Mouse (Mus musculus): ENCODE measurements at regions not wholly inside any gene's neighbourhood (a gene's known extent, or its start where the extent isn't known, plus 50 kb on each side); places are given as distances from the start of the nearest gene placed in this dataset.
"Not testable (repeated sequence)": the region's sequence is repeated elsewhere in the genome, so short reads cannot be mapped to it uniquely, and the experiment has no call there.

- 0 out of 2 replicates have a peak, but pooled peaks have one; percentile 37 for ATAC-seq (ENCODE audit: low read depth)
- DNase-seq; H3K36me3 ChIP-seq; H3K27ac ChIP-seq; H3K4me2 ChIP-seq; H3K27me3 ChIP-seq; H3K9me3 ChIP-seq (replicated peaks); H3K9ac ChIP-seq; H3K4me3 ChIP-seq (replicated peaks): not testable (repeated sequence)
- H3K4me1 ChIP-seq (replicated peaks): peaks cover 29% of the 10 kb centered on the region
These were observed 89.7 kb upstream of the Plcl2 start for GRCm38 (mm10) chr17:50419551-50419950.

- ATAC-seq (ENCODE audit: low read depth): peak; percentile 91
- Histone ChIP-seq H3K9ac (no peak overlapping the region), H3K27me3 (no peaks in the 10 kb centered on the region), H3K27ac (0 out of 2 replicates have a peak overlapping the region, but pooled peaks have one; percentile 18), H3K9me3 (replicated peaks) (peaks cover 6% of the 10 kb centered on the region; the same call in 1 of the 2 replicates), H3K36me3 (no peaks in the 10 kb centered on the region), H3K4me1 (replicated peaks) (peaks cover 34% of the 10 kb centered on the region), H3K4me2 (no peak overlapping the region), H3K4me3 (replicated peaks) (no peak overlapping the region)
- 80% methylated on average over 11 of the region's 12 CpGs for WGBS (ENCODE audit: insufficient replicate concordance)
- DNase-seq: no peak
These were observed 89.2 kb upstream of the Plcl2 start for GRCm38 (mm10) chr17:50419966-50420365.

GRCm38 (mm10) chr17:50420690-50421089 is 88.5 kb upstream of the Plcl2 start:
- peaks cover 6% of the 10 kb centered on the region; the same call in 1 of the 2 replicates for H3K9me3 ChIP-seq (replicated peaks)
- no peaks in the 10 kb centered on the region for H3K36me3 ChIP-seq
- H3K27ac ChIP-seq: 0 out of 2 replicates have a peak overlapping the region, but pooled peaks have one; percentile 18
- no peak overlapping the region for H3K4me3 ChIP-seq (replicated peaks)
- no peak for DNase-seq
- no peaks in the 10 kb centered on the region for H3K27me3 ChIP-seq
- no peak overlapping the region for H3K4me2 ChIP-seq
- no peak for ATAC-seq (ENCODE audit: low read depth)
- peaks cover 41% of the 10 kb centered on the region for H3K4me1 ChIP-seq (replicated peaks)
- no peak overlapping the region for H3K9ac ChIP-seq
- WGBS (ENCODE audit: insufficient replicate concordance): 84% methylated on average over 6 of the region's 6 CpGs

GRCm38 (mm10) chr17:50421476-50421875 is 87.7 kb upstream of the Plcl2 start:
- Histone ChIP-seq H3K9ac (no peak overlapping the region), H3K27me3 (no peaks in the 10 kb centered on the region), H3K9me3 (replicated peaks) (peaks cover 6% of the 10 kb centered on the region; the same call in 1 of the 2 replicates), H3K36me3 (no peaks in the 10 kb centered on the region), H3K27ac (no peak overlapping the region), H3K4me2 (no peak overlapping the region), H3K4me1 (replicated peaks) (peaks cover 49% of the 10 kb centered on the region), H3K4me3 (replicated peaks) (no peak overlapping the region)
- ATAC-seq (ENCODE audit: low read depth): no peak
- WGBS (ENCODE audit: insufficient replicate concordance): 82% methylated on average over 10 of the region's 10 CpGs
- DNase-seq: no peak

- Histone ChIP-seq H3K4me2 (peak overlapping the region; percentile 51), H3K27me3 (peaks cover 5% of the 10 kb centered on the region; the same call in 1 of the 2 replicates), H3K9me3 (replicated peaks) (no peaks in the 10 kb centered on the region), H3K9ac (no peak overlapping the region), H3K4me3 (replicated peaks) (no peak overlapping the region), H3K36me3 (no peaks in the 10 kb centered on the region), H3K4me1 (replicated peaks) (peaks cover 55% of the 10 kb centered on the region), H3K27ac (peak overlapping the region; percentile 64)
- 22% methylated on average over 3 of the region's 3 CpGs for WGBS (ENCODE audit: insufficient replicate concordance)
- DNase-seq (peak; percentile 80), ATAC-seq (ENCODE audit: low read depth) (peak; percentile 100)
These were observed 84.1 kb upstream of the Plcl2 start for GRCm38 (mm10) chr17:50425110-50425509.

- ATAC-seq (ENCODE audit: low read depth): peak; percentile 35; the same call in 1 of the 2 replicates
These were observed 83.7 kb upstream of the Plcl2 start for GRCm38 (mm10) chr17:50425531-50425930.

GRCm38 (mm10) chr17:50426146-50426545 is 83.1 kb upstream of the Plcl2 start:
- ATAC-seq (ENCODE audit: low read depth): no peak
- Histone ChIP-seq H3K9me3 (replicated peaks) (no peaks in the 10 kb centered on the region), H3K36me3 (no peaks in the 10 kb centered on the region), H3K27me3 (peaks cover 5% of the 10 kb centered on the region; the same call in 1 of the 2 replicates), H3K9ac (no peak overlapping the region), H3K27ac (no peak overlapping the region; the same call in 1 of the 2 replicates), H3K4me2 (peak overlapping the region; percentile 51; the same call in 1 of the 2 replicates), H3K4me3 (replicated peaks) (no peak overlapping the region), H3K4me1 (replicated peaks) (peaks cover 49% of the 10 kb centered on the region)
- 71% methylated on average over 7 of the region's 7 CpGs for WGBS (ENCODE audit: insufficient replicate concordance)
- no peak for DNase-seq

More at GRCm38 (mm10) chr17:50425531-50425930, 83.7 kb upstream of the Plcl2 start:
- no peak for DNase-seq
- 32% methylated on average over 4 of the region's 4 CpGs for WGBS (ENCODE audit: insufficient replicate concordance)
- H3K4me3 ChIP-seq (replicated peaks): no peak overlapping the region
- peak overlapping the region; percentile 64 for H3K27ac ChIP-seq
- no peaks in the 10 kb centered on the region for H3K36me3 ChIP-seq
- no peak overlapping the region for H3K9ac ChIP-seq
- peak overlapping the region; percentile 51 for H3K4me2 ChIP-seq
- no peaks in the 10 kb centered on the region for H3K9me3 ChIP-seq (replicated peaks)
- peaks cover 5% of the 10 kb centered on the region; the same call in 1 of the 2 replicates for H3K27me3 ChIP-seq
- H3K4me1 ChIP-seq (replicated peaks): peaks cover 51% of the 10 kb centered on the region

GRCm38 (mm10) chr17:50427331-50428003 is 81.7 kb upstream of the Plcl2 start:
- H3K36me3 ChIP-seq: no peaks in the 10 kb centered on the region
- H3K4me3 ChIP-seq (replicated peaks): no peak overlapping the region
- no peak overlapping the region for H3K9ac ChIP-seq
- no peaks in the 10 kb centered on the region for H3K9me3 ChIP-seq (replicated peaks)
- no peak for ATAC-seq (ENCODE audit: low read depth)
- 47% methylated on average over 10 of the region's 10 CpGs for WGBS (ENCODE audit: insufficient replicate concordance)
- peaks cover 5% of the 10 kb centered on the region; the same call in 1 of the 2 replicates for H3K27me3 ChIP-seq
- no peak overlapping the region for H3K27ac ChIP-seq
- no peak for DNase-seq
- no peak overlapping the region for H3K4me2 ChIP-seq
- peaks cover 43% of the 10 kb centered on the region for H3K4me1 ChIP-seq (replicated peaks)

- no peak overlapping the region for H3K27ac ChIP-seq
- H3K4me3 ChIP-seq (replicated peaks): no peak overlapping the region
- no peaks in the 10 kb centered on the region for H3K9me3 ChIP-seq (replicated peaks)
- peaks cover 5% of the 10 kb centered on the region; the same call in 1 of the 2 replicates for H3K27me3 ChIP-seq
- DNase-seq: no peak
- peaks cover 43% of the 10 kb centered on the region for H3K4me1 ChIP-seq (replicated peaks)
- 49% methylated on average over 5 of the region's 5 CpGs for WGBS (ENCODE audit: insufficient replicate concordance)
- no peaks in the 10 kb centered on the region for H3K36me3 ChIP-seq
- no peak overlapping the region for H3K9ac ChIP-seq
- no peak overlapping the region for H3K4me2 ChIP-seq
- ATAC-seq (ENCODE audit: low read depth): no peak
These were observed 81.1 kb upstream of the Plcl2 start for GRCm38 (mm10) chr17:50428004-50428560.

GRCm38 (mm10) chr17:50432559-50432958 is 76.6 kb upstream of the Plcl2 start:
- no peak overlapping the region for H3K27ac ChIP-seq
- WGBS (ENCODE audit: insufficient replicate concordance): 72% methylated on average over 6 of the region's 6 CpGs
- no peaks in the 10 kb centered on the region for H3K9me3 ChIP-seq (replicated peaks)
- H3K4me2 ChIP-seq: no peak overlapping the region
- no peak for DNase-seq
- H3K4me3 ChIP-seq (replicated peaks): no peak overlapping the region
- peaks cover 8% of the 10 kb centered on the region for H3K4me1 ChIP-seq (replicated peaks)
- H3K36me3 ChIP-seq: no peaks in the 10 kb centered on the region
- no peak for ATAC-seq (ENCODE audit: low read depth)
- peaks cover 5% of the 10 kb centered on the region; the same call in 1 of the 2 replicates for H3K27me3 ChIP-seq
- H3K9ac ChIP-seq: no peak overlapping the region

GRCm38 (mm10) chr17:50438960-50439359 is 70.2 kb upstream of the Plcl2 start:
- no peaks in the 10 kb centered on the region for H3K9me3 ChIP-seq (replicated peaks)
- no peak overlapping the region for H3K27ac ChIP-seq
- H3K9ac ChIP-seq: no peak overlapping the region
- H3K4me1 ChIP-seq (replicated peaks): peaks cover 8% of the 10 kb centered on the region; the same call in 1 of the 2 replicates
- H3K36me3 ChIP-seq: no peaks in the 10 kb centered on the region
- DNase-seq (no peak), ATAC-seq (ENCODE audit: low read depth) (no peak)
- H3K27me3 ChIP-seq: no peaks in the 10 kb centered on the region
- H3K4me2 ChIP-seq: no peak overlapping the region
- WGBS (ENCODE audit: insufficient replicate concordance): 58% methylated on average over 5 of the region's 5 CpGs
- H3K4me3 ChIP-seq (replicated peaks): no peak overlapping the region
